Mouse (Mus musculus) gastrocnemius, postnatal 36 days (tissue): ENCODE results near the gene Tbc1d2. TPM values are rescaled to one million over a fixed set of nuclear protein-coding genes. Genes with fewer than 3 reads are reported as not detected.

Source experiments
- DNase-seq, 2 experiments: peaks; one replicate each; pipeline ENCODE4 v3.0.0; 2022
- intact Hi-C: fragments of 180-260 bp; cut with DNase I; formaldehyde crosslinking; loops from one replicate; pipeline ENCODE4 v1.15.1; 2025
- total RNA-seq, 2 experiments: library from RNA; stranded (reverse); gene quantifications; 2 replicates each; pipeline ENCODE4 v1.2.3; 2021

Gene Tbc1d2
- total RNA-seq, 2 experiments from 2014 or later = 0.72 to 0.77 TPM

DNA sequence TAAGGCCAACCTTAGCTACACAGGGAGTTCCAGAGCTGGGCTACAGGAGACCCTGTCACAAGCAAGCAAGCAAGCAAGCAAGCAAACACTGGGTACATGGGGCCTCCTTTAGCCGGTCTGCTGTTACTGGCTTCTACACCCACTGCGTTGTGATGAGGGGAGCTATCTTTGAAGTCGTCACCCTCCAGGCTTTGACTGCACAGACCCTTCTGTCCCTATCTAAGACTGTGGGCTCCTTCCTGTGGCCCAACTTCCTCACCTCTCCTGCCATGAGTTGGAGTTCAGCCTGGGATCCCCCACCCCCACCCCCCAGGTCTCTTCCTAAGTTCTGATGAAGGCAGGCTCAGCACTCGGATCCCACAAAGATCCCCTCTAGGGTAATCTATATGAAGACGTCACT is 88.0 kb downstream of the Tbc1d2 start:
- intact Hi-C loops = no loop called here
- no peak for DNase-seq

DNA sequence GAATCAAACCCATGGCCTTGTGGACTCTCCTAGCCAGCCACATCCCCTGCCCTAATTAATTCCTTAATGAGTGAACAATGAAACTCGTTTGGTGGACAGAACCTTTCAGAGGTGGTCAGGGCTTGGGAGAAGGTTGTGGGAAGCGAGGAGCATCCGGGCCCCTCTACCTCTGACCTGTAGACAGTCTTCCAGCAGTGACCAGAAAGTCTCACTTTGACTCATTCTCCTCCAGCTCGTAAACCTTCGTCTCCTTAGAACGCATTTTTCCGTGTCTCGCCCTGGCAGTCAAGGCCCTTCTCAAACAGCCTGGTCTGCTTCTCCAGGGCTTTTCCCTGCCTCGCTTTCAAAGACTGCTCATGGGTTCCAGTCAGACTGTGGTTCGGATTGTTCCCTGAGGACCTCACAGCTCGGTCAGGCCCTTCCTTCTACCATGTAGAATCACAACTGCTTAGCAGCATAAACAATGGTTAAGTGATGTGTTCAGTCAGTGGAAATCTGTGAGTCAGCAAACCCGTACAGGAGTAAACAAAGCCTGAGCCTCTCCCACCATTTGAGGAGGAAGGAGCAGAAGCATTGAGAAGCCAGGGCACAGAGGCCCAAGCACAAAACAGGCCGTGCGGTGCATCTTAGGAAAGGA is 89.8 kb downstream of the Tbc1d2 start:
- intact Hi-C loops = no loop called here
- DNase-seq = no peak

DNA sequence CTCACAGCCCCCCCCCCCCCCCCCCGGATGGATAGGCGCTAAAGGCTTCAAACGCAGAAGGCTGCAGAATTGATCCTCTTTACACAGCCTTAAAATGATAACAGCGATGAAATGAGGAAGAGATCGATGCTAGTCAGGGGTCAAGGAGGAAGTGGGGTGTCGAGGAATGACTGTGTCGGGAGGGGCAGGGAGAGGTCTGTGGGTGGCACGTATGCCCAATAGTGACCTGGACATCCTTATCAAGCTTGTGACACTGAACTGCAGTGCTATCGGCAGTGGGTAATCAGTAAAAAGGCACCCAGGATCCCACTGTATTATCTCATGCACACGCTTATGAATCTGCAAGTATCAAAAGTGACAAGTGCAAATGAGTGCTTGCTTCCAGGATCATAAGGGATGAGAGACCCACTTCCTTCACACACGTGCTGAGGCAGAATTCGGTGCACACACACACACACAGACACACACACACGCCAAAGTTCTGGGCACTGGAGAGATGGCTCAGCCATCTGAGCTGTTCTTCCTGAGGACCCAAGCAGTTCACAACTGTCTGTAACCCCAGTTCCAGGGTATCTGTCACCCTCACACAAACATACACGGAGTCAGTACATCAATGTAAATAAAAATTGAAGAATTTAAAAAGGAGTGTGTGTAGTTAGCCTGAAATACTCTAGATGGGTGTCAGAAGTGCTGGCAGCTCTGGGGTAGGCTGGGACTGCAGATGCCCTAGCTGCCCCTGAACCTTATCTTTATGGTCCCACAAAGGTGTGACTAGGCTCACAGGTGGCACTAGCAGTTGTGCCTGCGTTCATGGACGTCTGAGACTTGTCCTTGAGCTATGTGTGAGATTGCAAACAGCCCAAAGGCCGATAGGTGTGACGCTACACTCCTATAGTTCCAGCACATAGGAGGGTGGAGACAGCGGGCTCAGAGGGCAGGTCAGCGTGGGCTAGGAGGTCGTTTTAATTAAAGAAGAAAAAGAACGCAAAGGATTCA is 91.0 kb downstream of the Tbc1d2 start:
- DNase-seq = no peak
- intact Hi-C loops = no loop called here

DNA sequence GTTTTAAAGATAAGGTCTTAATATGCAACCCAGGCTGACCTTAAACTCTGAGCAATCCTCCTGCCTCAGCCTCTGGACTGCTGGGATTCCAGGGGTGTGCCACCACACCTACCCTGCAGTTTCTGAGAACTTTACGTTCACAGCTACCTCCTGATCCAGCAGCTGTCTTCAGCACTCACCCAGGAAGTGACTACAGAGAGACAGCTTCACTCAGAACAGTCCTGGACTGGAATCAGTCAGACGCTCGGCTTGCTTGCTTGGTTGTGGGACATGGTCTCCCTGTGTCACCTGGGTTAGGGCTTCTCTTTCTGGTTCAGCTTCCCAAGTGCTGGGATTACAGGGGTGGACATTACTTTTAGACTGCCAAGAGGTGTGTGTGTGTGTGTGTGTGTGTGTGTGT is 93.1 kb downstream of the Tbc1d2 start:
- intact Hi-C loops = no loop called here
- no peak for DNase-seq

DNA sequence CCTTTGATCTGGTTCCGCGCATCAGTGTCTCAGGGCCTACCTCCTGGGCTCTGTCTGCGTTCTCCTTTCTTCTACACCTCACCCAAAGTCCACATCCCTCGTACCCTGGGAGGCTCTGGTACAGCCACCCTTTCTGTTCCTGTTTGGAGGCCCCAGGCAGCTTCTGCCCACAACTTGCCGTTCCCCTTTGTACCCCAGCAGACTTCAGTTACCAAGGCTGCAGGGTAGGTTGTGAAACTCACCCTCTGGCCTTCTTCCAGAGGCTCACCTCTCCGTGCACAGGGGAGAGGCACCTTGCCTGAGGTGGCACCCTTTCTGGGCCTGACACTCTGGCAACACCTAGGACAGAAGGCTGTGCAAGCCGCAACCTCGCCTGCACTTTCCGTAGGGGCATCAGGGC is 94.2 kb downstream of the Tbc1d2 start:
- DNase-seq = no peak
- intact Hi-C loops = no loop called here

Other genes with a start within 250 kb of the Tbc1d2 start
- not detected for gene Hemgn, start 236.7 kb downstream of the Tbc1d2 start, total RNA-seq
- gene Anp32b, start 199.3 kb downstream of the Tbc1d2 start, total RNA-seq = 10 to 100 TPM; 54.4 to 64.0 TPM
- gene Nans, start 161.0 kb downstream of the Tbc1d2 start, total RNA-seq = 10 to 100 TPM; 15.6 to 18.0 TPM
- under 1 TPM; 0.36 to 0.37 TPM for gene Trim14, start 114.1 kb downstream of the Tbc1d2 start, total RNA-seq
- gene Coro2a, start 48.0 kb downstream of the Tbc1d2 start, total RNA-seq = under 1 TPM; 0.05 to 0.42 TPM